Mouse (Mus musculus) heart, postnatal 0 days (tissue): ENCODE measurements around the gene Defb19. TPM values are rescaled to one million over a fixed set of nuclear protein-coding genes. Genes with fewer than 3 reads are reported as not detected.

Experiments
- ATAC-seq: fragments of 200-750 bp; cut with Nextera tagmentation; 2 replicates; pipeline ENCODE4 v1.8.0; 2017; ENCODE audit warnings: low read depth, moderate number of reproducible peaks, moderate library complexity; ENCODE audit not compliant: insufficient read depth
- DNase-seq: peaks from one replicate; pipeline ENCODE4 v3.0.0-alpha.2; 2016; ENCODE audit warnings: low spot score
- H3K27ac ChIP-seq: fragments of 300-500 bp; sonication (generic); 2 replicates; pipeline ENCODE4 v1.5.1; 2014; ENCODE audit warnings: low read depth, mild to moderate bottlenecking
- H3K27me3 ChIP-seq: fragments of 300-500 bp; sonication (generic); 2 replicates; pipeline ENCODE4 v1.6.1; 2014; ENCODE audit warnings: low read length, mixed read lengths; ENCODE audit not compliant: control insufficient read depth, insufficient read depth
- H3K36me3 ChIP-seq: fragments of 300-500 bp; sonication (generic); replicated peaks from 2 replicates; pipeline ENCODE4 v1.6.1; 2014; ENCODE audit warnings: low read length, mixed read lengths; ENCODE audit not compliant: control insufficient read depth, insufficient read depth
- H3K4me1 ChIP-seq: fragments of 300-500 bp; sonication (generic); 2 replicates; pipeline ENCODE4 v1.6.1; 2014; ENCODE audit warnings: antibody characterized with exemption; ENCODE audit not compliant: control insufficient read depth, insufficient read depth
- H3K4me2 ChIP-seq: fragments of 300-500 bp; sonication (generic); 2 replicates; pipeline ENCODE4 v1.6.1; 2014; ENCODE audit warnings: low read depth, mild to moderate bottlenecking, low read length, moderate library complexity
- H3K4me3 ChIP-seq: fragments of 300-500 bp; sonication (generic); 2 replicates; pipeline ENCODE4 v1.5.1; 2014; ENCODE audit warnings: low read depth, low read length
- H3K9ac ChIP-seq: fragments of 300-500 bp; sonication (generic); replicated peaks from 2 replicates; pipeline ENCODE4 v1.6.1; 2014; ENCODE audit warnings: low read depth, low read length, mixed read lengths
- H3K9me3 ChIP-seq: fragments of 300-500 bp; sonication (generic); replicated peaks from 2 replicates; pipeline ENCODE4 v1.6.1; 2016; ENCODE audit warnings: low read length; ENCODE audit not compliant: control insufficient read depth
- CTCF ChIP-seq: IDR thresholded peaks from 2 replicates; pipeline ENCODE4 v1.5.1; 2016; ENCODE audit warnings: antibody characterized with exemption, control low read depth, low read depth
- EP300 ChIP-seq: IDR thresholded peaks from 2 replicates; pipeline ENCODE4 v1.6.1; 2016; ENCODE audit warnings: antibody characterized with exemption, low read depth
- WGBS: fragments of 180-500 bp; shearing (Covaris S2); extraction: QIAGEN DNeasy Blood & Tissue Kit; methylation state at CpG from one replicate; pipeline ENCODE4 v1.1.7; 2014; 5-methylcytosine and 5-hydroxymethylcytosine counted together
- polyA plus RNA-seq: library from polyadenylated mRNA; unstranded; fragments of >200 nt; fragmentation: Nextera tagmentation; extraction: Ambion mirVana; gene quantifications from 2 replicates; pipeline ENCODE4 v1.2.1, GENCODE M21; 2015
- total RNA-seq: library from RNA; depleted of rRNA; stranded (reverse); fragments of >200 nt; gene quantifications from 2 replicates; pipeline ENCODE4 v1.2.3, GENCODE M21; 2014; ENCODE audit warnings: low replicate concordance

The Defb19 gene
- total and polyA plus RNA-seq, 2 experiments from 2014 or later, result 2.2 TPM; not detected in 1

DNA sequence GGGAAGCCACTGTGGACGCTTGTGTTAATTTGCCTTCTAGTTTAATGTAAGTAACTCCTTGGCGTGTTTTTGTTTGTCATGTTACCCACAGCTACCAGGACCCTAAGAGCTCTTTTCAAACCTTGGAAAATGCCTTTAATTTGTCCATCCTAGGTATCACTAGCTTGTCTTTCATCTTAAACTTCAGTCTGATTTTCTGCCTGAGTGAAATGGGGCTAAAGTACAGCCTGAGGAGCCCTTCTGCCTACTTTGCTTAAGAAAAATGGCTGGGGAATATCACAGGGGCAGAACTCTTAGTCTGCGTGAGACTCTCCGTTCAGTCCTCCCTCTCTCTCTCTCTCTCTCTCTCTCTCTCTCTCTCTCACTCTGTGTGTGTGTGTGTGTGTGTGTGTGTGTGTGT, 10.2 kb downstream of the Defb19 start:
- H3K9me3 ChIP-seq, result no peaks in the 10 kb centered on the region
- H3K4me3 ChIP-seq, result no peak overlapping the region
- H3K27me3 ChIP-seq, result no peaks in the 10 kb centered on the region
- DNase-seq (no peak), ATAC-seq (no peak)
- H3K4me1 ChIP-seq, result no peaks in the 10 kb centered on the region
- no peak for TF ChIP-seq EP300
- TF ChIP-seq CTCF, result no peak
- H3K27ac ChIP-seq, result no peak overlapping the region
- H3K36me3 ChIP-seq, result no peaks in the 10 kb centered on the region
- no peak overlapping the region for H3K9ac ChIP-seq
- 71% methylated on average over 4 of the region's 4 CpGs for WGBS
- H3K4me2 ChIP-seq, result no peak overlapping the region

- Histone ChIP-seq H3K4me3 (no peak within 1 kb of the TSS), H3K27me3 (no peaks in the 10 kb centered on the region), H3K27ac (no peak within 1 kb of the TSS), H3K9me3 (no peaks in the 10 kb centered on the region), H3K9ac (no peak within 1 kb of the TSS), H3K4me1 (no peaks in the 10 kb centered on the region), H3K4me2 (no peak within 1 kb of the TSS), H3K36me3 (no peaks in the 10 kb centered on the region)
- WGBS, result 85% methylated on average over 5 of the region's 5 CpGs
- TF ChIP-seq EP300 (no peak), CTCF (no peak)
- ATAC-seq (no peak), DNase-seq (no peak)
Observed at GRCm38 (mm10) chr2:152569038-152569437, 11.1 kb downstream of the Defb19 start, which contains the start of gene Gm17416. Gene Gm17416 (plus strand): TSS chr2:152569338.

DNA sequence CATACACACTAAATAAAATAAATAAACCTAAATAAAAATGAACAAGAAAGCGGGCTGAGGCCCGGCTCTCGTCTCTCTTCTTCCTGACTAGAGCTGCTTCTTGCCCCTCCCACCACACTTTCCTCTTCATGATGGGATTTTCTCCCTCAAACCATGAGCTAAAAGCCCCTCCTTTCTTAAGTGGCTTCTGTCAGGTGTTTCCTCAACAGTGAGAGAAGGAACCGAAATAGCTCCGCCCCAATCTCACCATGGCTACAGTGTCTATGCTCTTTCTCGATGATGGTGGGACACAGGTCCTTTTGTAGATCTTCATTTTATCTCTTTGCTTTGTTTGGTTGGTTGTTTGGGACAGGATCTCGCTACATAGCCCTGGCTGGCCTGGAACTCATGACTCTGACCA, 23.5 kb downstream of the Defb19 start:
- no peak for TF ChIP-seq CTCF
- TF ChIP-seq EP300, result no peak
- DNase-seq, result no peak
- Histone ChIP-seq H3K9ac (no peak overlapping the region), H3K27me3 (no peaks in the 10 kb centered on the region), H3K4me3 (no peak overlapping the region), H3K9me3 (no peaks in the 10 kb centered on the region), H3K36me3 (no peaks in the 10 kb centered on the region), H3K27ac (no peak overlapping the region), H3K4me1 (no peaks in the 10 kb centered on the region), H3K4me2 (no peak overlapping the region)
- WGBS, result 81% methylated on average over 7 of the region's 7 CpGs
- ATAC-seq, result no peak

DNA sequence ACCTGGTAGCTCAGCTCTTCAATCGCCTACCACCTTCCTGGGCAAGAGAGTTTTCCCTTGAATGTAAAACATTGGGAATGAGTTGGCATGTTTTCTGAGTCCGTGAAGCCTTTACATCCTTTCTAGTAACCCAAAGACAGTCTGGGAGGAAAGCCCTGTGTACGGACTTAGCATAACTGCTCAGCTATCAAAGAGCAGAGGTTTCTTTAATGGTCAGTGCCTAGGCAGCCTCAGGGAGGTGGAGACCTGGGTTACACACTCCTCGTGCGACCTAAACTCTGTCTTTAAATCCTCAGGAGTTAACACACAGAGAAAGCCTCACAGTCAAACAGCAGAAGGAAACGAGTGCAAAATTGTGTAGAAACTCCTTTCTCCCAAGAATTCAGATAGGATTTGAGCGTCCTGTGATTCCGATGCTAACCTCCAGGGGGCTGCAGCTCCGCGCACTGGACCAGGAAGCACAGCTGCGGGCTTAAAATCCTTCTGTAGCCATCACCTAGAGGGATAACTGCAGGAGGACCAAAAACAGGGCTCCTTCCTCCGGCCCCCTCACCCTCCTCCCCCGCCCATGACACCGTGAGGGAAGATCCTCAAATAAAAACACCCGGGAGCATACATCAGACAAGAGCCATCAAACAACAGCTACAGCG, 26.2 kb downstream of the Defb19 start:
- DNase-seq (peak; percentile 19), ATAC-seq (no peak)
- TF ChIP-seq CTCF, result peak; percentile 72
- no peak for TF ChIP-seq EP300
- Histone ChIP-seq H3K36me3 (no peaks in the 10 kb centered on the region), H3K4me2 (no peak overlapping the region), H3K27ac (no peak overlapping the region), H3K4me1 (no peaks in the 10 kb centered on the region), H3K27me3 (no peaks in the 10 kb centered on the region), H3K9me3 (no peaks in the 10 kb centered on the region), H3K9ac (no peak overlapping the region), H3K4me3 (no peak overlapping the region)
- 11% methylated on average over 16 of the region's 16 CpGs for WGBS

- no peaks in the 10 kb centered on the region for H3K9me3 ChIP-seq
- TF ChIP-seq EP300, result no peak
- no peak for ATAC-seq
- H3K4me1 ChIP-seq, result no peaks in the 10 kb centered on the region
- no peak overlapping the region for H3K27ac ChIP-seq
- WGBS, result 71% methylated on average over 5 of the region's 5 CpGs
- no peak for DNase-seq
- no peak overlapping the region for H3K4me2 ChIP-seq
- no peak overlapping the region for H3K4me3 ChIP-seq
- no peaks in the 10 kb centered on the region for H3K36me3 ChIP-seq
- no peaks in the 10 kb centered on the region for H3K27me3 ChIP-seq
- no peak overlapping the region for H3K9ac ChIP-seq
Observed at GRCm38 (mm10) chr2:152548124-152548523, 32.0 kb downstream of the Defb19 start.

GRCm38 (mm10) chr2:152544691-152545090, 35.4 kb downstream of the Defb19 start:
- Histone ChIP-seq H3K36me3 (no peaks in the 10 kb centered on the region), H3K9me3 (no peaks in the 10 kb centered on the region), H3K27ac (no peak overlapping the region), H3K4me3 (no peak overlapping the region), H3K4me2 (no peak overlapping the region), H3K27me3 (no peaks in the 10 kb centered on the region), H3K9ac (no peak overlapping the region), H3K4me1 (no peaks in the 10 kb centered on the region)
- TF ChIP-seq CTCF (peak; percentile 51), EP300 (no peak)
- DNase-seq (no peak), ATAC-seq (peak; percentile 39)
- 20% methylated on average over 4 of the region's 4 CpGs for WGBS
